Mouse (Mus musculus): ENCODE data around the gene Aldob. TPM values are rescaled to one million over a fixed set of nuclear protein-coding genes. Genes with fewer than 3 reads are reported as not detected.

Gene Aldob
- polyA plus RNA-seq, 1 experiment from 2014 or later: not detected

DNA sequence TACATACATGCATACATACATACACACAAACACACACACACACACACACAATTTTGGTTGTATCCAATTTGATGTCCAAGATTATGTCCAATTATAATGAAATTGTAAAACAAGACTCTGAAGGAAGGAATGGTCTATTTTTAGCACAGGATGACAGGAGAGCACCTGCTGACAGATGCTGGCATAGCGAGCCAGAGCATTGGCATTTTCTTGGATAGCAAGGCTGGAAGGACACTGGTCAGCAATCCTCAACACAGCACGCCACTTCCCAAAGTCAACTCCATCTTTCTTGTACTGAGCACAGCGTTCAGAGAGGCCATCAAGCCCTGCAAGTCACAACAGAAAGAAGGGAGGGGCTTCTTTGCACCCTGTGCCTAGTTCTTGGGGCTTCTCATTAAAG, 8.4 kb downstream of the Aldob start:
- DNase-seq (ENCODE audit: low spot score, missing footprints) (no peak), ATAC-seq (ENCODE audit: low FRiP score) (no peak)
- no peak overlapping the region for H3K4me3 ChIP-seq (ENCODE audit: low read depth, low read length)
- no peaks in the 10 kb centered on the region for H3K9me3 ChIP-seq (ENCODE audit: control insufficient read depth, low read length)
- H3K27me3 ChIP-seq (ENCODE audit: control insufficient read depth, insufficient read depth, low read length): no peaks in the 10 kb centered on the region
- no peak overlapping the region for H3K4me2 ChIP-seq
- H3K27ac ChIP-seq (ENCODE audit: low read depth, low read length): no peak overlapping the region
- no peak overlapping the region for H3K9ac ChIP-seq (ENCODE audit: low read length)
- H3K36me3 ChIP-seq (ENCODE audit: control insufficient read depth, insufficient read depth, low read length): no peaks in the 10 kb centered on the region
- H3K4me1 ChIP-seq (ENCODE audit: control insufficient read depth, insufficient read depth, low read length): no peaks in the 10 kb centered on the region
- WGBS: 79% methylated on average over 3 of the region's 3 CpGs

DNA sequence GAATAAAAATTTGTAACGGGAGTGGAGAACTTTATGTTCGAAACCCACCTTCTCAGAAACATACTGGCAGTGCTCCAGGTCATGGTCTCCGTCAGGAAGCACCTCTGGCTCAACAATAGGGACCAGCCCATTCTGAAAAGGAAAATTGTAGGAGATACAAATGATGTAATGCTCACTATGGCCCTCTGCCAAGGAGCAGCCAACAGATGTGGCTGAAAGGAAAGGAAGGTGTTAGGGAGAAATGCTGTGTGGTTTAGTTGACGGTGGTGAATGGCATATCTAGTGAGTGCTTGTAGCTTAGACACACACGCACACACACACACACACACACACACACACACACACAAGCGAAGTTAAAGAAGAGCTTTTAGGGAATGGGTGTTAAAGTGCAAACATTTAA, 9.7 kb downstream of the Aldob start:
- no peak for DNase-seq (ENCODE audit: low spot score, missing footprints)
- Histone ChIP-seq H3K9ac (ENCODE audit: low read length) (no peak overlapping the region), H3K9me3 (ENCODE audit: control insufficient read depth, low read length) (no peaks in the 10 kb centered on the region), H3K36me3 (ENCODE audit: control insufficient read depth, insufficient read depth, low read length) (no peaks in the 10 kb centered on the region), H3K4me3 (ENCODE audit: low read depth, low read length) (no peak overlapping the region), H3K4me2 (no peak overlapping the region), H3K4me1 (ENCODE audit: control insufficient read depth, insufficient read depth, low read length) (no peaks in the 10 kb centered on the region), H3K27ac (ENCODE audit: low read depth, low read length) (no peak overlapping the region), H3K27me3 (ENCODE audit: control insufficient read depth, insufficient read depth, low read length) (no peaks in the 10 kb centered on the region)
- WGBS: 75% methylated on average over 6 of the region's 6 CpGs
- ATAC-seq (ENCODE audit: low FRiP score): no peak

GRCm38 (mm10) chr4:49536671-49537070, 12.7 kb downstream of the Aldob start:
- 89% methylated on average over 4 of the region's 4 CpGs for WGBS
- Histone ChIP-seq H3K9ac (ENCODE audit: low read length) (no peak overlapping the region), H3K27me3 (ENCODE audit: control insufficient read depth, insufficient read depth, low read length) (no peaks in the 10 kb centered on the region), H3K4me1 (ENCODE audit: control insufficient read depth, insufficient read depth, low read length) (no peaks in the 10 kb centered on the region), H3K36me3 (ENCODE audit: control insufficient read depth, insufficient read depth, low read length) (no peaks in the 10 kb centered on the region), H3K27ac (ENCODE audit: low read depth, low read length) (no peak overlapping the region), H3K4me2 (no peak overlapping the region), H3K4me3 (ENCODE audit: low read depth, low read length) (no peak overlapping the region), H3K9me3 (ENCODE audit: control insufficient read depth, low read length) (no peaks in the 10 kb centered on the region)
- ATAC-seq (ENCODE audit: low FRiP score): no peak
- DNase-seq (ENCODE audit: low spot score, missing footprints): no peak

- Histone ChIP-seq H3K4me3 (ENCODE audit: low read depth, low read length) (no peak overlapping the region), H3K36me3 (ENCODE audit: control insufficient read depth, insufficient read depth, low read length) (peaks cover 1% of the 10 kb centered on the region; the same call in 1 of the 2 replicates), H3K4me1 (ENCODE audit: control insufficient read depth, insufficient read depth, low read length) (no peaks in the 10 kb centered on the region), H3K9ac (ENCODE audit: low read length) (no peak overlapping the region), H3K4me2 (no peak overlapping the region), H3K27ac (ENCODE audit: low read depth, low read length) (no peak overlapping the region), H3K27me3 (ENCODE audit: control insufficient read depth, insufficient read depth, low read length) (no peaks in the 10 kb centered on the region), H3K9me3 (ENCODE audit: control insufficient read depth, low read length) (no peaks in the 10 kb centered on the region)
- DNase-seq (ENCODE audit: low spot score, missing footprints) (no peak), ATAC-seq (ENCODE audit: low FRiP score) (no peak)
- 90% methylated on average over 4 of the region's 4 CpGs for WGBS
Measured at GRCm38 (mm10) chr4:49535675-49536294, 13.6 kb downstream of the Aldob start.

- Histone ChIP-seq H3K36me3 (ENCODE audit: control insufficient read depth, insufficient read depth, low read length) (peaks cover 7% of the 10 kb centered on the region), H3K4me1 (ENCODE audit: control insufficient read depth, insufficient read depth, low read length) (no peaks in the 10 kb centered on the region), H3K4me2 (no peak overlapping the region), H3K27me3 (ENCODE audit: control insufficient read depth, insufficient read depth, low read length) (no peaks in the 10 kb centered on the region), H3K27ac (ENCODE audit: low read depth, low read length) (no peak overlapping the region), H3K9me3 (ENCODE audit: control insufficient read depth, low read length) (peaks cover 3% of the 10 kb centered on the region; the same call in 1 of the 2 replicates), H3K4me3 (ENCODE audit: low read depth, low read length) (no peak overlapping the region), H3K9ac (ENCODE audit: low read length) (no peak overlapping the region)
- DNase-seq (ENCODE audit: low spot score, missing footprints) (no peak), ATAC-seq (ENCODE audit: low FRiP score) (no peak)
- 84% methylated on average over 3 of the region's 3 CpGs for WGBS
Measured at GRCm38 (mm10) chr4:49535036-49535435, 14.3 kb downstream of the Aldob start.

GRCm38 (mm10) chr4:49522576-49522975, 26.8 kb downstream of the Aldob start:
- 0 out of 2 replicates have a peak, but pooled peaks cover 3% of the 10 kb centered on the region for H3K36me3 ChIP-seq (ENCODE audit: control insufficient read depth, insufficient read depth, low read length)
- peaks cover 10% of the 10 kb centered on the region for H3K4me1 ChIP-seq (ENCODE audit: control insufficient read depth, insufficient read depth, low read length)
- no peaks in the 10 kb centered on the region for H3K9me3 ChIP-seq (ENCODE audit: control insufficient read depth, low read length)
- no peak overlapping the region for H3K9ac ChIP-seq (ENCODE audit: low read length)
- 89% methylated on average over 9 of the region's 9 CpGs for WGBS
- H3K4me3 ChIP-seq (ENCODE audit: low read depth, low read length): no peak overlapping the region
- H3K27ac ChIP-seq (ENCODE audit: low read depth, low read length): no peak overlapping the region
- H3K4me2 ChIP-seq: no peak overlapping the region; the same call in 1 of the 2 replicates
- DNase-seq (ENCODE audit: low spot score, missing footprints) (peak; percentile 72), ATAC-seq (ENCODE audit: low FRiP score) (no peak)
- H3K27me3 ChIP-seq (ENCODE audit: control insufficient read depth, insufficient read depth, low read length): no peaks in the 10 kb centered on the region

GRCm38 (mm10) chr4:49521346-49521745, 28.0 kb downstream of the Aldob start:
- peak overlapping the region; percentile 62 for H3K4me2 ChIP-seq
- H3K9me3 ChIP-seq (ENCODE audit: control insufficient read depth, low read length): no peaks in the 10 kb centered on the region
- no peak overlapping the region for H3K27ac ChIP-seq (ENCODE audit: low read depth, low read length)
- peak overlapping the region; percentile 46 for H3K4me3 ChIP-seq (ENCODE audit: low read depth, low read length)
- no peaks in the 10 kb centered on the region for H3K27me3 ChIP-seq (ENCODE audit: control insufficient read depth, insufficient read depth, low read length)
- no peak; the same call in 1 of the 2 replicates for ATAC-seq (ENCODE audit: low FRiP score)
- H3K36me3 ChIP-seq (ENCODE audit: control insufficient read depth, insufficient read depth, low read length): 0 out of 2 replicates have a peak, but pooled peaks cover 3% of the 10 kb centered on the region
- 0% methylated on average over 17 of the region's 17 CpGs for WGBS
- H3K9ac ChIP-seq (ENCODE audit: low read length): peak overlapping the region; percentile 82
- DNase-seq (ENCODE audit: low spot score, missing footprints): no peak
- peaks cover 10% of the 10 kb centered on the region for H3K4me1 ChIP-seq (ENCODE audit: control insufficient read depth, insufficient read depth, low read length)

- 0 out of 2 replicates have a peak, but pooled peaks cover 3% of the 10 kb centered on the region for H3K36me3 ChIP-seq (ENCODE audit: control insufficient read depth, insufficient read depth, low read length)
- under 1% methylated on average over 41 of the region's 41 CpGs for WGBS
Measured at GRCm38 (mm10) chr4:49520572-49521340, 28.6 kb downstream of the Aldob start, which contains the start of the genes Mrpl50 and Zfp189. TSS of gene Mrpl50 (minus strand) at chr4:49521093. TSS of gene Zfp189 (plus strand) at chr4:49521176.

DNA sequence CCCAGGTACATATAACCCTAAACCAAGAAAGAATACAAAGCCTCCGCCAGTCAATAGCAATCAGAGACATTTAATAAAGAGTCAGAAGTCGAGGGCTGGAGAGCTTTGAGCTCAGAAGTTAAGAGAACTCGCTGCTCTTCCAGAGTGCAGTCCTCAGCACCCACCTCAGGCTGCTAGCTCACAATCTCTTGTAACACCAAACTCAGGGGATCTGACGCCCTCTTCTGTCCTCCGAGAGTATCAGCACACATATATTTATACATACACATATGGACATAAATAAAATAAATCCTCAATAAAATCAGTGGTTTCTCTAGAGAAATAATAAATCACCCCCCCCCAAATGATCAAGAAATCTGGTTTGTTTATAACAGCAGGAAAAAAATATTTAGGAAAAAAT, 29.9 kb downstream of the Aldob start:
- no peak overlapping the region for H3K4me3 ChIP-seq (ENCODE audit: low read depth, low read length)
- ATAC-seq (ENCODE audit: low FRiP score): no peak
- WGBS: 79% methylated on average over 5 of the region's 5 CpGs

More at GRCm38 (mm10) chr4:49520572-49521340, 28.6 kb downstream of the Aldob start, which contains the start of the genes Mrpl50 and Zfp189:
- H3K27ac ChIP-seq (ENCODE audit: low read depth, low read length): no peak within 1 kb of the TSS
- no peaks in the 10 kb centered on the region for H3K9me3 ChIP-seq (ENCODE audit: control insufficient read depth, low read length)
- peak within 1 kb of the TSS; percentile 82 for H3K9ac ChIP-seq (ENCODE audit: low read length)
- H3K27me3 ChIP-seq (ENCODE audit: control insufficient read depth, insufficient read depth, low read length): no peaks in the 10 kb centered on the region
- DNase-seq (ENCODE audit: low spot score, missing footprints) (peak; percentile 99), ATAC-seq (ENCODE audit: low FRiP score) (peak; percentile 99)
- peaks cover 10% of the 10 kb centered on the region for H3K4me1 ChIP-seq (ENCODE audit: control insufficient read depth, insufficient read depth, low read length)
- peak within 1 kb of the TSS; percentile 62 for H3K4me2 ChIP-seq
- peak within 1 kb of the TSS; percentile 46 for H3K4me3 ChIP-seq (ENCODE audit: low read depth, low read length)

More for the DNA sequence above, 29.9 kb downstream of the Aldob start:
- Histone ChIP-seq H3K36me3 (ENCODE audit: control insufficient read depth, insufficient read depth, low read length) (0 out of 2 replicates have a peak, but pooled peaks cover under 1% of the 10 kb centered on the region), H3K27ac (ENCODE audit: low read depth, low read length) (no peak overlapping the region), H3K4me1 (ENCODE audit: control insufficient read depth, insufficient read depth, low read length) (peaks cover 10% of the 10 kb centered on the region), H3K4me2 (no peak overlapping the region; the same call in 1 of the 2 replicates), H3K9me3 (ENCODE audit: control insufficient read depth, low read length) (no peaks in the 10 kb centered on the region), H3K9ac (ENCODE audit: low read length) (no peak overlapping the region), H3K27me3 (ENCODE audit: control insufficient read depth, insufficient read depth, low read length) (no peaks in the 10 kb centered on the region)
- DNase-seq (ENCODE audit: low spot score, missing footprints): peak; percentile 71

Measured in midbrain, embryonic 11.5 days (tissue).